Mouse (Mus musculus) adrenal gland (tissue): ENCODE results near the gene Grid1.

Source experiments
- intact Hi-C: fragments of 180-260 bp; cut with DNase I; formaldehyde crosslinking; loops from one replicate; pipeline ENCODE4 v1.15.1; 2025

The Grid1 gene

DNA sequence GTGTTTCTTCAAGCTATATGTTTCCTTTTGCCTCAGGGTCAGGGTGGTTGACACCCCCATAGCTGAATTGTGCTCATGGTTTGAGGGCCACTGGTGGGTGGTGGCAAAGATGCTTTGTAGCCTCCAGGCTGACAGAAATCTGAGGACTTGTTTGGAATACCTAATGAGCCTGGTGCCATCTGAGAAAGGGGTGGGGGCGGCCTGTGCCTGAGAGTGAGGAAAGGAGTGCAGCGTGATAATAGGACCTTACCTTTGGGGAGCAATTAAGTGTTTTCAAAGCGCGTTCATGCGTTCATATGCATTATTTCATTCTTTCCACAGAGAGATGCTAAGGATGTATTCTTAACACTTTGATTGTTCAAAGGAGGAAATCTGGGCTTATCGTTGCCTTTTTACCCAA lies 372.3 kb downstream of the Grid1 start:
- intact Hi-C loops, result no loop called here

DNA sequence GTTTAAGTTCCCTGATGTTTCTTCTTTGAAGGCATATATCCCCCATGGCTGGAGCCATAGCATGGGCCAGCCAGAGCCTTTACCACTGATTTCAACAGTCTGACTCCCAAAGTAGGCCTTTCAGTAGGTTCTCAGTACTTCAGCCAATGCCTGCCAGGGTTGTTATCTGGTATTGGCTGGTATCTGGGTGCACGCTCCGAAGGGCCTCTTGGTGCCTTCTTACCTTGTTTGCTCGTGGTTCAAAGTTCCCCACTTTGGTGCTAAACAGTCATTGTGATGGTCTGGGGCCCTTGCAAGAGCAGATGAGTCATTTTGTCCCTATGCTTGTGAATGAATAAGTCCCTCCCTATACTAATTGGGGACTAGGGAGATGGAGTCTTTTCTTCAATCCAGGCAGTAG lies 377.5 kb downstream of the Grid1 start:
- intact Hi-C loops, result no loop called here

DNA sequence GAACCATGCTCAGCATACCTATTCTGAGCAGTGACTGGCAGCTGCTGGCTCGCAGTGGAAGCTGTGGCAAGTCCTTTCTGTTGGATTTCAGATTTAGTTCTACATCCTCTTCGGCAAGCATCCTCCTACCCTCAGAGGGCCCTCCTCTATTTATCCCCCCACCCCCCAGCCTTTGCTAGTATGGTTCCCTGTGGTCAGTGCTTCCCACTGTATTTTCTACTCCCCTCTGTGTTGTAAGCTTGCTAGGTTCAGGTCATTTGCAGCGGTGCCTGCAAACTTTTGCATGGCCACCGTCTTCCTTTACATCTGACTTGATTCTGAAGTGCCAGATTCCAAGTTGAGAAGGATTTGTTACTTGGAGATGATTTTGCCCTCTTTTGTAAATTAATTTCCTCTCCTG lies 378.5 kb downstream of the Grid1 start:
- intact Hi-C loops, result no loop called here

DNA sequence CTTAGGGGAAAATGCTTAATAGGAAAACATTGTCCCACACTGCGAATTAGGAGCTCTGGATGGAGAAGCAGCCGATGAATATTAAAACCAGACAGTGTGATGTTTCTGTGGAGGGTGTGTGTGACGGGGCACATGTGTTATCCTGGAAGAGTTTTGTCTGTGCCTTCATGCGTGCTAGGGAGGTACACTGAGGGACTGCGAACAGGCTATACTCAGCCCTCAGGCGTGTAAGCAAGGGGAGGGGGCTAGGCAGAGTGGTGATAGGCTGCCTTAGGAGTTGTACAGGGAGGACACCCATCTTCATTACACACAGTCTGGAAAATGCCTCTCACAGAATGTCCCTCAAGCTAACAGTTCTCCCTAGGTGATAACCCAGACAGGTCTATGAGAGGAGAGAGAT lies 379.0 kb downstream of the Grid1 start:
- intact Hi-C loops, result no loop called here

DNA sequence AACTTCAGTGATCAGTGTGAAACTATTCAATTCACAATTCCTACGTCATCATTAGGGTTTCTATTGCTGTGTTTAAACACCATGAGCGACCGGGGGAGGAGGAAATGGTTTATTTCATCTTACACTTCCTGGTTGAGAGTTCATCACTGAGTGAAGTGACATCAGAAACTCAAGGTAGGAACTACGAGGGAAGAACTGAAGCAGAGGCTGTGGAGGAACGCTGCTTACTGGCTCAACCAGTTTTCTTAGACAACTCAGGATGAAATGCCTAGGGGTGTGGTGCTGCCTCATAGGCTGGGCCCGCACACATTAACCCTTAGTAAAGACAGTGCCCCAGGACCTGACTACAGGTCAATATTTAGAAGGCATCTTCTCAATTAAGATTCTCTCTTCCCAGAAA lies 389.5 kb downstream of the Grid1 start:
- intact Hi-C loops, result no loop called here

DNA sequence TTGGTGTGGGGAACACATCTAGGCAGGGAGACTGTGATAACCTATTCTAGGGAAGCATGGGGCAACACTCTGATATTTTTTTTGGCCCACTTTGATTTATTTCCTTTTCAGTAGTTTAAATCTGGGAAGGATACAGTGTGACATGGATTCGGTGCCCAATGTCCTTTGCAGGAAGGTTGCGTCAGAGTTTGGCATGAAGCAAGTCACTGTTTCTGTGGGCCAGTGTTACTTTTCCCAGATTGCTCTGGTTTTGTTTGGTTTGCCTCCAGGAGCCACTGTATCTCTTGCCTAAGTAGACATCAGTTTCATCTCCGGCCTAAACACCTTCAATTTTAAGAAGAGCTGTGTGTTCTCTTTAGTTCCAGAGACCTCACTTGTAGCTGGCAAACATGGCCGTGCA lies 399.1 kb downstream of the Grid1 start:
- intact Hi-C loops, result no loop called here

DNA sequence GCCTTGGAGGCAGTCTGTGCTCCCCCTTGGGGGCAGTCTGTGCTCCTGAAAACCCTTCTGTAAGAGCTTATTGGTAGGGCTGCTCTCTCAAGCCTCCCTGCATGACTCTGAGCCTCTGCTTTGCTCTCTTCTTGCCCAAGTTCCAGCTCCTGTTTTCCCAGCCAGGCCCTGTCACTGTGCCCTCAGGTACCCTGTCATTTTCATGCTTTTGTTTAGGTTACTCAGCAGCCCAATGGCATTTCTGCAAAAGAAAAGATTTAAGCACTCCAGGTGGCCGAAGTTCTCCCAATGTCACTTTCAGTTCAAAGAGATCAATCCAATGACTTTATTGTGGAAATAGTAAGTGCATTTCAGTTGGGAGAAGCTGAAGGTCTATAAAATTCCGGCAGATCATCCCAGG lies 402.3 kb downstream of the Grid1 start:
- intact Hi-C loops, result no loop called here

DNA sequence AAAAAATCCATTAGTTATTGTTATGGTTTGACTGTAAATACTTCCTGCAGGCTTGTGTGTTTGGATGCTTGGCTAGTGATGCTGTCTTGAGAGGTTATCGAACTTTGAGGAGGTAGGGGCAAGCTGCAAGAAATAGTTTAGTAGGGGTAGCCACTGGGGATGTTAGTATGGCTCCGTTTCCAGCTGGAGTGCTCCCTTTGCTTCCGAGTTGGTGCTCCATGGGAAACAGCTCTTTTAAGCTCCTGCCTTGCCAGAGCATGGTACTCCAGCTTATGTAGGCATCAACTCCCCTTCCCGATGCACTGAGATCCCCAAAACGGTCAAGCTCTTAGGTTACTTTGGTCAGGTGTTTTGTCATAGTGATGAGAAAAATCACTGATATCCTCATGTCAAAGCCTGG lies 407.7 kb downstream of the Grid1 start:
- intact Hi-C loops, result no loop called here

DNA sequence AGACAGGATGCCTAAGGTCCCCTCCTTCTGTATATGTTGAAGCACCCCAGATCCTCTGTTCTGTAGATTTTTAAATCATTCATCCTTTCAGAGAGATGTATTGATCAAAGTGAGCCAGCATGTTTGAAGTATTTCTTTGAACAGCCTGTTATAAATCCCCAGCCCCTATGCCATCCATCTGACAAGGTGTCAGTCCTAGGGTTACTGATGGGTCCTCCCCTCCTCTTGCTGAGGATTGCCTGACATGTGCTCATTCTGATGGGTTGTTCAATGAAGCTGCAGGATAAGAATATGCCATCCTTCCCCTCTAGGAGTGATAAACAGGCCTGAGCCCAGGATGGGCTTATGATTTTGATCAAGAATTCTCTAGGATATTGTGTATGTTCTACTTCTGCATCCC lies 411.5 kb downstream of the Grid1 start:
- intact Hi-C loops, result no loop called here

DNA sequence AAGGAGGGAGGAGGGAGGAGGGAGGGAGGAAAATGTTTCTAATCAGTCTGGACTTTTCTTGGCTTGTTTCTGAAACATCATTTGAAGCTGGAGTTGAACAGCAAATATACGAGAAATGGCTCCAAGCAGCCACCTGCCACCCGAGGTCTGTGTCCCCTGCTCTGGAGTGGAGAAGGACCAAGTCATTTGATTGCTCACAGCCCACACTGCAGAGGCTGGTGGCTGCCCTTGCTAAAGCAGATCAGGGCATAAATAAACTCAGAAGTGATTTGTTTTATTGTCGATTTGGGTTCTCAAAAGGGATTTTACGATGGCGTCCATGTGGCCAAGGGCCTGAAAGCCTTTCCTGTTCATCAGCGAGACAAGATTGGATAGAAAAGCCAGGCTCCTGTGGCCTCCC lies 423.0 kb downstream of the Grid1 start:
- intact Hi-C loops, result no loop called here

DNA sequence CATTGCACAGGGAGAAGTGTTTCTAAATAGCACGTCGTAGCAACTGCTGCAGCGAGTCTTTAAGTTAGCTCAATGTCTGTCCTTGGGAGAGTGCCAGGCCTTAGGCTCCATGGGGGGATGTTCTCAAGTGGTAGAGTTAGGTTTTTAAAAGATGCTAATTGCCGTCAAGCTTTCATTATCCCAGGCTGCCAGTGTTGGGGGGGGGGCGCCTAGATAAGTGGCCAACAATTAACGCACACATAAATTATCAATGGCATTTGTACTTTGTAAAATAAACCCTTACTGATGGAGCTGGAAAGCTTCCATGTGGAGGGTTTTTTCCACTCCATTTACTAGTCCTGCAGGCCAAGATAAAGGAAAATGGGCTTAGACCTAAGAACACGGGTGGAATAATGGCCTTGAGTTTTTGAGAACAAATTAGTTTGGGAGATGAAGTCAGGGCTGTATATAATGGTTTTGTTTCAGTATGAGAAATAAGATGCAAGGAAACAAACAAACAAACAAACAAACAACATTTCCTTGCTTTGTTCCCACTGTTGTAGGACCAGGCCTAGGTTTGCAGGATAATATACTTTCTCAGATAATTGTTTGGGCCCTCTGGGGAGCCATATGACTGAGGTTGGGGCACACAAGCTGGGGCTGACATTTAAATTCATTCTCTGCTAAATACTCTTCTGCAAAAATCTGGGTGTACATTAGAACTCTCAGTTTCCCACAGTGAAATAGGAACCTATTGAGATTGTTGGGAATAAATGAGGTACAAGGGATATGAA lies 425.1 kb downstream of the Grid1 start:
- intact Hi-C loops, result no loop called here

DNA sequence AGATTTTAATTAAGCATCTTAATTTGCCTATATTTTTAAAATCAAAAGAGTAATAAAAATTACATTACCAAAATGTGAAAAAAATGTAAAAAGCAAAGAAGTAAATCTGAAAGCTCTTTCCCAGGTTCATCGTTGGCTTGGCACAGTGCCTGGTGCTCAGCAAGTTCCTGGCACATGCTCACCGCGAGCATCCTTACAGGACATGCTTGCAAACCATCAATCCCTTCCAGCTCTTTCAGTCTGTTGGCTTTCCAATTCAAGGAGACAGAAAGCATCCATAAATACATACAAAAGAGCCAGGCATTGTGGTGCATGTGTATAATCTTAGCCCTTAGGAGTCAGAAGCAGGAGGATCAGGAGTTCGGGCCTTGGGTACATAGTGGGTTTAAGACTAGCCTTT lies 430.5 kb downstream of the Grid1 start:
- intact Hi-C loops, result no loop called here

DNA sequence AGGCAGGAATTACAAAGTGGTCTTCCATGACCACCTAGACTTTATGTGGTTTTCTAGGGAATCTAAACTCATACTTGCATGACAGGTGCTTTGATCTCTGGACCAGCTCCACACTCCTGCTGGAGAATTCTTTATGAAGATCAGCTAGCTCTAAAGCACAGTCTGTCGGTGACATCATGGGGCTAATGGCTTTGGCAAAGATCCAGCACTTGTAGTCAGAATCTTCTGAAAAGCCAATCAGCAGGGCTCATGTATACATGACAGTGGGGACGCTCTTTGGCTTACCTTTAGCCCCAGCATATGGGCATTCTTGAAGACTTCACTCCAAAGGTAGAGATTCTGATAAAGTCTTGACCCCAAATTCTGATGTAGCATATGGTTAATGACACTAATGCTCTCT lies 434.6 kb downstream of the Grid1 start:
- intact Hi-C loops, result no loop called here

DNA sequence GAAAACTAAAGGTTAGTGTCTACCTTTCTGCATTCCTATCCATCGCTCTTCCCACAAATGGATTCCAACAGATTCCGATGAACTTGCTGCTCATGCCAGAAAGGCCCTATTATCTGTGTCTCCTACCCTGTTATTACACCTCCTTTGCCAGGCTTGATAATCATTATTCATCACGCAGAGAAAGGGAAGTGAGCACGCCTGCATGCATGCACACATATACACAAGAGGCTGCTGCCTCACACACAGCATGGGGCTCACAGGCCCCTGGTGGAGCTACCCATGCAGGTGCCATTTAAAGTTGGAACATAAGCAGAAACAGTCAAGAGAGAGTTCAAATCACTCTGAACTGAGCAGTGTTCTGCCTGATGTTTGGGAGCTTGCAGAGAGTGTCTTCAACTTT lies 450.4 kb downstream of the Grid1 start:
- intact Hi-C loops, result no loop called here

DNA sequence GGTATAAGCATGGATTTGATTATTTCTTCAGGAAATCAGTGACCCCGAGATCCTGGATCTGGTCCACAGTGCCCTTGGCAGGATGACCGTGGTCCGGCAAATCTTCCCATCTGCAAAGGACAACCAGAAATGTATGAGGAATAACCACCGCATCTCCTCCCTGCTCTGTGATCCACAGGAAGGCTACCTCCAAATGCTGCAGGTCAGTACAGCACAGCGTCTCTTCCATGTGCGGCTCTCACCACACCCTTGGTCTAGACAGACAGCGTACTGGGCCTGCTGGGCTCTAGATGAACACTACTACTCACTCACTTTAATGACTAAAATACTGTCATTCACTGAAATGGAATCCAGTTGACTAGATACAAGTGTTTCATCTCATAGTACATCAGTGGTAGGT lies 489.3 kb downstream of the Grid1 start:
- intact Hi-C loops, result no loop called here

DNA sequence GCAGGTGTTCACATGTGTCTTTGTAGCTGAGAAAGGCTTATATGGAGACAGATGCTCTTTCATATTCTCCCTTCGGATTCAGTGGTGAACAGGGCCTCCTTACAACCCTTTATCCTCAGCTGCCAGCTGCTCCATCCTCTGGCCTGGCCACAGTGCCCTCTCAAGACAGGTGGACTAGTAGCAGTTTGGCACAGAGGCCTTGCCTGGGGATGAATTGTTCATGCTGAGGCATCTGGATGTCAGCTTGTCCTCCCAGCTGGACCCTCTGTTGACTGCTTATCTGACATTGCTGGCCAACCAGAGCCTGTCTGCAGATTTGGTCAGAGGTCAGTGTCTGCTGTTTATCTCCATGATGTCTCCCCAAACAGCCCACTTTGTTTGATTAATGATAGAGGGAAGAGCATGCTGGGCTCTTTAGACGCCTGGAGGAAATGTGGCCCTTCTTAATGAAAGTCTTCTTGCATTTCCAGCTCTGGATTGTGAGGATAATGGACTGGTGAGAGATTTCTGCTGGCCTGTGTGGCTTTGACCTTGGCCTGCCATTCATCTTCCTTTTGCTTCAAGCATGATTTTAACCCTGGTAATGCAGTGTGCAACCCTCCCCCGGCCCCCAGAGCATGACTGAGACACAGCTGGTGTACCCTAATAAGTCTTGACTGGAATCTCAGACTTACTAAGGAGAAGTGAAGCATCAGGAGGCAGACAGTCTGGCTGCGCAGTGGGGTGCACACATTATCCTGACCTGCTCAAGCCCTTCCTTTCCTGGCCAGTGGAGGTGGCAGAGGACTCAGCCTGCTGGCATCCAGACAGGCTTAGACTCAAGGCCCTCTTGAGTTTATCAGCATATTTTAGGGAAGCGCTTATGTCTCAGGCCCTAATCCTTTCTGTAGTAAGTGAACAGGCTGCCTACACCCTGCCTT lies 493.7 kb downstream of the Grid1 start:
- intact Hi-C loops, result no loop called here

DNA sequence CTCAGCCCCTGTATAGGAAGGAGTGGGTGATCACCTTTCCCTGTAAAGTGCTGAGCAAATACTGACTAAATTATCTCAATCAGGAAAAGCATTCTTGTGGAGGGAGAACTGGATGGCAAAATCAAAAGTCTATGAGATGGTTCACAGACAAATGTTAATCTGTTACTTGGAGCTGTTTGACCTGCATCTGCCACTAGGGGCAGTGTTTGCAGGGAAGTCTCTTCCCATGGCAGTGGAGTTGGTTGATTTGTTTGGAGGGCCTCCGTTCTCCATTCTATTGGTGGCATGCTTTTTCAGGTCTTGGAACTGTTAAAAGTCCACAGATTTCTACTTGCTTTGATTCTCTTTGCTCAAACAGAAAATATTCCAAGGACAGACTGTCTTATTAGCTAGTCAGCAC lies 506.4 kb downstream of the Grid1 start:
- intact Hi-C loops, result no loop called here

DNA sequence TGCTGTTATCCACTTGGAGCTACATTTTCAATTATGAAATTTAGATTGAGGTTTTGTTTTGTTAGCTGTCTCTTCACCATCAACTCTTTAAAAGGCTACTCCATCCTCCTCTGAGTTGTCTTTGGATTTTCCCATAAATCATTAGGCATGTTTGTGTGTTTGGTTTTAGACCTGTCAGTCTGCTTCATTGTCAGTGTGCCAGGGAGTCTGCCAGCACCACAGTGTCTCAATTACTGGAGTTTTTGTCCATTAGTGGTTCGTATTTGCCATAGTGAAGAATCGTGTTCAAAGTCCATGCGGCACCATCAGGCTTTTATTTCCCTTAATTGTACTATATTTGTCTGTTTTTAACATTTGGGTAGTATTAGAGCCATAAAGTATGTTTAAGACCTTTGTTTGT lies 516.7 kb downstream of the Grid1 start:
- intact Hi-C loops, result no loop called here

DNA sequence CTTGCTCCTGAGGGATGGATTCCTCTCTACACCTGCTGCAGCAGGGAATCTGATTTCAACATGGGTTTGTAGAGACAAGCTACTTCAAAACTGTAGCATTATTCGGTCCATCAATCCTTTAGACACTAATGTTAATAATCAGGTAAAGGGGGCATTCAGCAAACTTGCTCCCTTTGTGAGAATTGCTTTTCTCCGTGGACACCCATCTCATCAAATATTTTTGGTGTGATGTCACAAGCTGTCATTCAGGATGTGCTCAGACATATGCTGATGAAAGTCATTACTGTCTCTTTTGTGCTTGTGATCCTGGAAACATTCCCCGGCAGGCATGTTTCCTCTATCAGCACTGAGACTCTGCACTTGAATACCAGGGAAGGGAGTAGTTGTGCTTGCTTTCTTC lies 536.1 kb downstream of the Grid1 start:
- intact Hi-C loops, result no loop called here

DNA sequence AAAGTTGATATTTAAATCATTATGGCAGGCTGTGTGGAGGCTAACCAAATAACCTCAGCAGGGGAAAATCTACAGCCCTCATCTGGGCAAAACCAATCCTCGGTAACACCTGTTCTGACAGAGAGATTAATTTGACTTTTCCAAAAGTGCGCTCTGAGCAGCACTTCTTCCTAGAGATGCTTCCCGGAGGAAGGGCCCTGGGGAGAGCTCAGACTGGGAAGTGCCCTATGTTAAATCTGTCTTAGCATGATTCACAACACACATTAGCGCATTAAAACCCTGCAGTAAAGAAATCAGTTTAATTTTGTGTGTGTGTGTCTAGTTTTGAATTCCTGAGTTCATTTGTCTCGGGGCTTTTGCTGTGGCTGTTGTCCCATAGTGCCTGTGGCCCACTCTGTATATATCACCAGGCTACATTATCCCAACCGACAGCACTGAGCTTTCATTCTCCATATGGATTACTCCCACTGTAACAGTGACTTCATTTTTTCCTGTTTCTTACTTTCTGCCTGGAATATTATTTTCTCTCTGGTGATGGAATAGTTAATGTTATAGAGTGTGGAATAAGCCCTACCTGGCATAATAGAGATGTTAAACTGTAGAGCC lies 536.7 kb downstream of the Grid1 start:
- intact Hi-C loops, result no loop called here

DNA sequence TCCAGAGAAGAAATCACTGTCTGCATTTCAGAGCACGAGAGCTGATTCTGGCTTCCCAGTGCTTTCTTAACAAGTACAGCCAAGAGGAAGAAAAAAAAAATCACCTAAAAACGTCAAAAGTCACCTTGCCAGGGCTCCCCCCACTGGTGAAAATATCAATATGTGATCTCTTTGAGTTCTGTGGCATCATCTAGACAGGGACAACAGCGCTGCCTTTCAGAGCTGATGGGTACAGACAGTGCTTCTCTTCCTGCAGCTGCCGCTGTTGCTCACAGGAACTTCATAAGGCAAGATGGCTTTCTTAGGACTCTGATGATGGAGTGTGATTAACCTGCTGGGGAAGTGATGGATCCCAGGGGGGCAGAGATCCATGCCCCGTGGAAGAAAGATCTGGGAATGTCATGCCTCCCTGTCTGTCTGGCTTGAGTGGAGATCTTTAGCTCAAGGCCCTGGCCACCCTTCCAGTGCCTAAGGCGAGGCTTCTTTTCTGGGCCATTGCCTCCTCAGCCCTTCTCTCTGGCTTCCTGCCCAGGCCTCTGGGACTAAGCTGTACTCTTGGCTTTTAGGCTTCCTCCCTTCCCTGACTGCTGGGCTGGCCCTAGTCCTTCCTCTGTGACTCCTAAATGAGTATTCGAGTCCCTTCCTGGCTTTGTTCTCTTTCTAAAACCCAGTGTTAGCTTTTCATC lies 538.4 kb downstream of the Grid1 start:
- intact Hi-C loops, result no loop called here
